Mouse (Mus musculus) CD4-positive, CD25-positive, alpha-beta regulatory T cell (primary cell): ENCODE results near the gene Ntsr1. TPM values are rescaled to one million over a fixed set of nuclear protein-coding genes. Genes with fewer than 3 reads are reported as not detected.

ENCODE experiments used
- polyA plus RNA-seq: library from polyadenylated mRNA; unstranded; fragments of 100-300 nt; shearing (Covaris generic); gene quantifications from one replicate; pipeline ENCODE4 v1.2.1, GENCODE M21; 2017

Ntsr1 gene
- polyA plus RNA-seq = not detected

GRCm38 (mm10) chr2:180499741-180500140, at the start of gene Ntsr1:
Gene Ntsr1, plus strand, starts transcription at chr2:180499976.

GRCm38 (mm10) chr2:180455723-180456698, 43.8 kb upstream of the Ntsr1 start, which contains the start of gene Slco4a1:
Gene Slco4a1, plus strand, starts transcription at chr2:180456245.

DNA sequence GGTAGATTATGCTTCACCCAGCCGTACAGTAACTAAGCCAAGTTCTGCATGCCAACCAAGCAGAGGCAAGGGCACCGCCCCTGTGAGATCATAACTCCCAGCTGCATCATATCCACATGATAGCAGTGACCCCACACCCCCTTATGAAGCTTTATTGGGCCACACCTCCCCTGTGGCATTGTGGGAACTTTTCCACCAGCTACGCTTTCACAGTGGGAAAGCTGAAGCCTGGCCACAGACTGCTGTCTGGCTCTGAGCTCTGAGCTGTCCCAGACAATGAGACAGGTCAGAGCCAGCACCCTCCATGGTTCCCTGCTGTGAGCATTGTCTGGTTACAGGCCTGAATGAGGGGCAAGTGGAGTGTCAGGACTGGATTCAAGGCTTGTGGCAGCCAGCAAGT, 81.2 kb downstream of the Ntsr1 start, which contains the start of gene Mrgbp:
TSS of gene Mrgbp (plus strand) at position 303 of the 400 bp plus-strand sequence.

GRCm38 (mm10) chr2:180589123-180589831, 89.5 kb downstream of the Ntsr1 start, which contains the start of gene Ogfr:
Gene Ogfr, plus strand, starts transcription at chr2:180589245.

Other genes with a start within 250 kb of the Ntsr1 start
- 535 TPM for gene Rps21, start 242.6 kb upstream of the Ntsr1 start, polyA plus RNA-seq
- gene Cables2, start 226.5 kb upstream of the Ntsr1 start, polyA plus RNA-seq = 58.6 TPM
- 0.07 TPM for gene Rbbp8nl, start 210.1 kb upstream of the Ntsr1 start, polyA plus RNA-seq
- gene Gata5, start 165.3 kb upstream of the Ntsr1 start, polyA plus RNA-seq = not detected
- 0.81 TPM for gene Slco4a1, start 43.7 kb upstream of the Ntsr1 start, polyA plus RNA-seq
- 64.1 TPM for gene Mrgbp, start 81.3 kb downstream of the Ntsr1 start, polyA plus RNA-seq
- gene Ogfr, start 89.3 kb downstream of the Ntsr1 start, polyA plus RNA-seq = 74.9 TPM
- 1.6 TPM for gene Col9a3, start 97.8 kb downstream of the Ntsr1 start, polyA plus RNA-seq
- gene Tcfl5, start 142.7 kb downstream of the Ntsr1 start, polyA plus RNA-seq = 0.16 TPM
- 54.7 TPM for gene Dido1, start 210.0 kb downstream of the Ntsr1 start, polyA plus RNA-seq
- 33.3 TPM for gene Gid8, start 210.1 kb downstream of the Ntsr1 start, polyA plus RNA-seq
- gene Slc17a9, start 225.3 kb downstream of the Ntsr1 start, polyA plus RNA-seq = 111 TPM